ENCODE assay signal across 8 mouse cellular contexts in genomic region chr1:95314229-95314555, GRCm38 (mm10). TPM values are rescaled to one million over a fixed set of nuclear protein-coding genes. Genes with fewer than 3 reads are reported as not detected.
DNase-seq lines count a peak whose midpoint lies in the region; ATAC-seq and TF ChIP-seq lines count a peak whose summit lies in the region.

No protein-coding gene starts in this region.

- no peak; the same call in 1 of the 2 replicates for ATAC-seq in heart, embryonic 11.5 days (replicated peaks; ENCODE audit: insufficient number of reproducible peaks, low FRiP score, low TSS enrichment)
- ATAC-seq in megakaryocyte progenitor cell, adult 5-6 weeks (replicated peaks; ENCODE audit: poor library complexity), result peak; percentile 46

- H3K4me3 ChIP-seq in heart, embryonic 11.5 days (ENCODE audit: low read depth, low read length), result peak overlapping the region; percentile 96
- peak overlapping the region; percentile 84 for H3K4me3 ChIP-seq in thymus, adult 2 months (ENCODE audit: control insufficient read depth, insufficient read depth, low read length)

- H3K9me3 ChIP-seq in heart, embryonic 11.5 days (replicated peaks; ENCODE audit: control insufficient read depth, low read length), result no peaks in the 10 kb centered on the region

- no peaks in the 10 kb centered on the region for H3K36me3 ChIP-seq in heart, embryonic 11.5 days (ENCODE audit: control insufficient read depth, insufficient read depth, low read length)
- no peaks in the 10 kb centered on the region for H3K36me3 ChIP-seq in thymus, adult 2 months (ENCODE audit: control insufficient read depth, insufficient read depth, low read length)

- peak overlapping the region; percentile 95 for H3K4me2 ChIP-seq in heart, embryonic 11.5 days

- TF ChIP-seq CTCF in thymus, adult 2 months (IDR thresholded peaks at IDR 0.05; ENCODE audit: borderline replicate concordance, control insufficient read depth, extremely low read depth, insufficient read depth, low read length, poor library complexity), result no peak

- no peak overlapping the region for H3K27ac ChIP-seq in heart, embryonic 11.5 days (ENCODE audit: low read depth, low read length)
- H3K27ac ChIP-seq in thymus, adult 2 months (ENCODE audit: control insufficient read depth, insufficient read depth, low read length), result no peak overlapping the region

- no peaks in the 10 kb centered on the region for H3K27me3 ChIP-seq in heart, embryonic 11.5 days (ENCODE audit: control insufficient read depth, insufficient read depth, low read length)
- H3K27me3 ChIP-seq in thymus, adult 2 months (ENCODE audit: control insufficient read depth, insufficient read depth, low read length), result no peaks in the 10 kb centered on the region

- peak overlapping the region; percentile 89 for H3K9ac ChIP-seq in heart, embryonic 11.5 days (ENCODE audit: low read depth, low read length)

- no peak for TF ChIP-seq POLR2A in thymus, adult 2 months (IDR thresholded peaks at IDR 0.05; ENCODE audit: control insufficient read depth, extremely low read depth, insufficient read depth, low read length, poor library complexity)

- WGBS in heart, embryonic 11.5 days (ENCODE audit: insufficient replicate concordance), result 0% methylated on average over 6 of the region's 6 CpGs
- WGBS in thymus, adult 2 months, result 0% methylated on average over 6 of the region's 6 CpGs

- no peak for DNase-seq in heart, adult 8-10 months (ENCODE audit: low spot score)
- DNase-seq in thymus, adult 2 months, result no peak
- DNase-seq in thymus, adult 18-20 months, result no peak
- DNase-seq in frontal cortex, adult 2 months (ENCODE audit: extremely low spot score in 1 of 2, low spot score in 1 of 2), result peak; percentile 11 to 28
- DNase-seq in c-Kit-positive CD71-positive TER-119-positive erythroid progenitor cells, embryonic 14.5 days (ENCODE audit: low spot score), result no peak
- no peak for DNase-seq in natural killer cell, adult 2 months (ENCODE audit: low spot score in 2 of 2)

- H3K4me1 ChIP-seq in heart, embryonic 11.5 days (ENCODE audit: control insufficient read depth, insufficient read depth, low read length), result 0 out of 2 replicates have a peak, but pooled peaks cover 5% of the 10 kb centered on the region
- peaks cover 4% of the 10 kb centered on the region for H3K4me1 ChIP-seq in thymus, adult 2 months (replicated peaks; ENCODE audit: control insufficient read depth, insufficient read depth, low read length)

RNA-seq across cellular contexts. Expression of gene Fam174a, which starts 0.8 kb away (rescaled TPM):
- 18.7 and 19.6 TPM in 2 replicates for polyA plus RNA-seq in heart, embryonic 11.5 days (2014; fragmentation: Nextera tagmentation; extraction: Ambion mirVana)
- total RNA-seq in heart, adult 8-10 months (2022), result 10 to 100 TPM; 25.2 to 30.6 (median 27.3) TPM
- polyA plus RNA-seq in thymus, adult 2 months (2012; rRNA removed), result 15.9 and 18.4 TPM in 2 replicates
- polyA plus RNA-seq in frontal cortex, adult 2 months (2012; rRNA removed), result 45.1 and 46.9 TPM in 2 replicates
- total RNA-seq in megakaryocyte progenitor cell, adult 5-6 weeks (2015), result 19.2 and 23.9 TPM in 2 replicates
- 15.4 and 16.4 TPM in 2 replicates for total RNA-seq in megakaryocyte progenitor cell, adult 5-6 weeks (2017)

Comparison
In these comparisons a context has a peak if more than half of its experiments do, and no peak if none do; other contexts are left out.
1. DNase-seq: peak in frontal cortex, adult 2 months (2 of 2); none in heart, adult 8-10 months (single experiment), thymus, adult 2 months (single experiment), thymus, adult 18-20 months (0 of 2), c-Kit-positive CD71-positive TER-119-positive erythroid progenitor cells, embryonic 14.5 days (single experiment) and natural killer cell, adult 2 months (0 of 2).